Mouse (Mus musculus) myocyte (in vitro differentiated cells): ENCODE data around the gene Plau.

Source experiments
- MYOD1 ChIP-seq, 3 experiments: IDR thresholded peaks; one replicate each; pipeline ENCODE4 v1.6.1; 2011; ENCODE audit warnings: control low read depth in 2 of 3, low read depth in 2 of 3, mild to moderate bottlenecking in 2 of 3, moderate library complexity in 1 of 3; ENCODE audit not compliant: insufficient read length in 2 of 3, control insufficient read depth in 1 of 3
- MYOG ChIP-seq, 3 experiments: IDR thresholded peaks; one replicate each; pipeline ENCODE4 v1.6.1; 2011; ENCODE audit warnings: control low read depth in 2 of 3, low read depth in 2 of 3, mild to moderate bottlenecking in 2 of 3; ENCODE audit not compliant: insufficient read length in 2 of 3, control insufficient read depth in 1 of 3, insufficient read depth in 1 of 3
- POLR2A ChIP-seq: IDR thresholded peaks from one replicate; pipeline ENCODE4 v1.6.1; 2011; ENCODE audit warnings: low read depth, mild to moderate bottlenecking, control low read depth, moderate library complexity; ENCODE audit not compliant: insufficient read length
- TCF12 ChIP-seq: IDR thresholded peaks from one replicate; pipeline ENCODE4 v1.6.1; 2011; ENCODE audit warnings: mild to moderate bottlenecking, control low read depth; ENCODE audit not compliant: poor library complexity, insufficient read depth, severe bottlenecking

DNA sequence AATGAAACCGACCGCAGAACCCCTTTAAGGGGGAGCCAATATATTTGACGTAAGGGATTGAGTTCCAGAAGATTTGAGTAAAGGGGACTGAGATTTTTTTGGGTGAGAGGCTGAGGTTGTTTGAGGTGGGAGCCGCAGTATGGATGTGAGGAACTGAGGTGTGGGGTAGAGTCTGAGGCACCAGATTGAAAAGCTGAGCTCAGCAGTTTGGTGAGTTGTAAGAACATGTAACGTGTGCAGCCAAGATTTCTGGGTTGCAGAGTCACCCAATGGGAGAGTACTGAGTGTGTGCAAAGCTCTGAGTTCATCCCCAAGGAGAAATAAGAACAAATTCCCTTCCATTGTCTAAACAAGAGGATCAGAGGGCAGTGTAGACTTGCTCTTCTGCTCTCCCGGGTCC is 38.2 kb upstream of the Plau start:
- TF ChIP-seq MYOG (IDR thresholded peaks at IDR 0.05; ENCODE audit: control insufficient read depth in 1 of 3, insufficient read depth in 1 of 3, insufficient read length in 2 of 3, low read depth in 2 of 3) (no peak), POLR2A (no peak), MYOD1 (IDR thresholded peaks at IDR 0.05; ENCODE audit: control insufficient read depth in 1 of 3, insufficient read length in 2 of 3, low read depth in 2 of 3) (no peak), TCF12 (no peak)
